Mouse (Mus musculus) erythroblast, embryonic 14.5 days (primary cell): ENCODE results near the gene Tfam.

Experiments used
- GATA1 ChIP-seq: IDR thresholded peaks from 2 replicates; pipeline ENCODE4 v1.6.1; 2012; ENCODE audit warnings: low read length, inconsistent platforms, mixed read lengths
- TAL1 ChIP-seq: IDR thresholded peaks from 3 replicates; pipeline ENCODE4 v1.6.1; 2012; ENCODE audit warnings: low read length, inconsistent platforms, mixed read lengths

DNA sequence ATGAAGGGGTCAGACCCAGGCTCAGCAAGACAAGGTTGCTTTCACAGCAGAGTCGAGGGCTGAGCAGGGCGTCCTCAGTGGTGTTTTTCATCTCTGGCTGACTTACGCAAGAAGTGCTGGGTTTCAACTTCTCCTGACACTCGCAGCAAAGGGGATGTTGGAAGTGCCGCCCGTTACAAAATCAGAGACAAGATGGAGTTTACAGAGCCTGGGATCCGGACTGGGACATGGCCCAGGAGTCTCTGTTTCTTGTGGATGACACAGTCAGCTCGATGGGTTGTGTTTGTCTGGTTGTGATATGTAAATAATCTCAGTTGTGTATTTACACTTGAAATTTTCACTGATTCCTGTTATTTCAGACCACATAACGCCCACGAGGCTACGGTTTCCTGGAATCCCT, 45.2 kb downstream of the Tfam start:
- TF ChIP-seq GATA1 (no peak), TAL1 (no peak)
